Mouse (Mus musculus) inflammation-experienced regulatory T-cells, adult 6 months (primary cell): ENCODE measurements around the gene Adss. TPM values are rescaled to one million over a fixed set of nuclear protein-coding genes. Genes with fewer than 3 reads are reported as not detected.
"Not testable (repeated sequence)": the region's sequence is repeated elsewhere in the genome, so short reads cannot be mapped to it uniquely, and the experiment has no call there.

ENCODE experiments used
- ATAC-seq: one replicate; pipeline ENCODE4 v1.8.0; 2017
- polyA plus RNA-seq, 3 experiments: library from polyadenylated mRNA; unstranded; fragments of 100-300 nt; shearing (Covaris generic); gene quantifications; one replicate each; pipeline ENCODE4 v1.2.1; 2017

Adss gene
- 10 to 100 TPM; 55.6 to 64.6 (median 58.8) TPM for polyA plus RNA-seq

DNA sequence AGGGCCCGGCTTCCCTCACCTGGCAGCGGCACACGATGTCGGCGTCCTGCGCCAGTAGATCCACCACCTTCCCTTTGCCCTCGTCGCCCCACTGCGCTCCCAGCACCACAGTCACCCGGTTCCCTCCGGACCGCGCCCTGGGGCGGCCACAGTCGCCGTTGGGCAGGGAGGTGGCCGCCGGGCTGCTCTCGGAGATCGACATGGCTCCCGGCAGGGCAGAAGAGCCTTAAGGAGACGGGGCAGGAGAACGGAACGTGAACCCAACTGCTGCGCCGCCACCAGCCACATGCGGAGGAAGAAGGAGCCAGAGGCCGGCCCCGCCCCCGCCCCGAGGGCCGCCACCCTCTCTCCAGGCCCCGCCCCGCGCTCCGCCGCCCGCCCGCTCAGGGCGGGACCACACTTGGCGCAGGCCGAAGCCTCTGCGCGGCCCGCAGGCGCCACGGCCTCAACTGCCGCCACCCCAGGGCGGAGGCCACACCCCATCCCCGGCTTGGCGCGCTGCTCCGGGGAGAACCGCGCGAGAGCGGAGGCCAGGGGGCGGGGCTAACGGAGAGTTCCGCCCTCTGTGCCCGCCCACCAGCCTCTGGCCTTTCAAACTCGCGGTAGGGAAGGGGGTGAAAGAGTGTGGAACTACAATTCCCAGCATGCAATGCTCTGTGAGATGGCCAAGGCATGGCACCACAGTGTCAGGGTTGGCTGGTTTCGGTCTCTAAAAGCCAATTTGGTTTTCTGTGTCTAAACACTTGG lies at the start of gene Adss:
Gene Adss, minus strand, starts transcription at position 319 of the 747 bp plus-strand sequence.
- peak; percentile 83 for ATAC-seq

DNA sequence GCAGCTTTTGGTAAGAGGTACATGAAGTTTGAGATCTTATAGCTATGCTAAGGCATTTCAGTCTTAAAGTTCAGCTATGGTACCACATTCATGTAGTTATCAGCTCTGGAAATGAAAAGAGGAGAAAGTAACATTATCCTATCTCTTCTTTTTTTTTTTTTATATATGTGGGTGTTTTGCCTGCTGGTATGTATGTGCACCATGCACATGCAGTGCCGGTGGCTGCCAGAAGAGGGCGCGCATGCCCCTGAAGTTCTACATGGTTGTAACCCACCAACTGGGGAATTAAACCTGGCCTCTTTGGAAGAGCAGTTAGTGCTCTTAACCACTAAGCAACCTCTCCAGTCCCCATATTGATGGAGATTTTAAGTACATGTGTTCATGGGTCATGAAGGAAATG lies 49.5 kb upstream of the Adss start:
- not testable (repeated sequence) for ATAC-seq

DNA sequence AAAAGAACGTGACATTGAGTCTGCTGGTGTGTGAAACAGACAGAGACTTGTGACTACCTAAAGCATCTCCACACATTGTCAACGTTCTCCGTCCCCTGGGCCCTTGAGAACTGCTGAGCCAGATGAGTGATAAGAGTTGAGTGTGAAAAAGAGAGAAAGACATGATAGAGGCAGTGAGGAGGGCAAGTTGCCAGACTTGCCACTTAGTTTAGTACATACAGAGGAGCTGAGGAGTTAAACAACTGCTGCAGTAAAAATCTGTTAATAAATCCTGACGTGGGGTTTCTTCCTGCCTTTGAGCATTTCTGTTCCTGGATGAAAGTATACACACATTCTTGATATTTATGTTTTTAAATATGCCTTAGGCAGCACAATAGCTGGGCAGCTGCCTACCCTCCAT lies 31.5 kb upstream of the Adss start:
- ATAC-seq: not testable (repeated sequence)

DNA sequence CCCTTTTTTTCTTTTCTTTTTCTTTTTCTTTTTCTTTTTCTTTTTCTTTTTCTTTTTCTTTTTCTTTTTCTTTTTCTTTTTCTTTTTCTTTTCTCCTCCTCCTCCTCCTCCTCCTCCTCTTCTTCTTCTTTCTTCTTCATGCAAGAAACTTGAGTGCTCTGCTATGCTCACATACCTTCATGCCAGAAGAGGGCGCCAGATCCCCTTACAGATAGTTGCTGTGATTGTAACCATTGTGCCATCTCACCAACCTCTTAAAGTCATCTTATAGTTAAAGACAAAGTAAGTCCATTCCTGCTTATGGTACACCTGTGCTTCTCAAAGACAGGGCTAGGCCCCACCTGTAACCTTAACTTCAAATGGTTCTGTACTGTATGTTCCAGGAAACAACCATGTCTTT lies 10.5 kb upstream of the Adss start:
- not testable (repeated sequence) for ATAC-seq

DNA sequence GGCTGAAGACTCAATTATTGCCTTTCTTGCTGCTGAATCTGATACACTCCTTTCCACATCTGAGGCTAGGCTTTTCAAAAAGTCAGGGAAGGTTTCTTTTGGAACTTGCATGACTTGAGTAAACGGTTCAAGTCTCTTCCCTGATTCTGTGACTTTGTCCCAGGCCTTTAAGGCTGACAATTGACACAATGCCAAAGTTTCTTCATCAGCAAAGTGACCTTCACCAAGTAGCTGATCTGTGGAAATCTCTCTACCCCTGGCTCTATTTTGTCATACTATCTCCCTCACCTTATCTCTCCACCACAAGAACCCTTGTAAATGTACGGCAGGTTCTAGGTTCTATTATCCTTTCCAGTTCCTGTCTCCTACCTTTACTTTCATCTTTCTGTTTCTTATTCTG lies 7.2 kb upstream of the Adss start:
- ATAC-seq: no peak

DNA sequence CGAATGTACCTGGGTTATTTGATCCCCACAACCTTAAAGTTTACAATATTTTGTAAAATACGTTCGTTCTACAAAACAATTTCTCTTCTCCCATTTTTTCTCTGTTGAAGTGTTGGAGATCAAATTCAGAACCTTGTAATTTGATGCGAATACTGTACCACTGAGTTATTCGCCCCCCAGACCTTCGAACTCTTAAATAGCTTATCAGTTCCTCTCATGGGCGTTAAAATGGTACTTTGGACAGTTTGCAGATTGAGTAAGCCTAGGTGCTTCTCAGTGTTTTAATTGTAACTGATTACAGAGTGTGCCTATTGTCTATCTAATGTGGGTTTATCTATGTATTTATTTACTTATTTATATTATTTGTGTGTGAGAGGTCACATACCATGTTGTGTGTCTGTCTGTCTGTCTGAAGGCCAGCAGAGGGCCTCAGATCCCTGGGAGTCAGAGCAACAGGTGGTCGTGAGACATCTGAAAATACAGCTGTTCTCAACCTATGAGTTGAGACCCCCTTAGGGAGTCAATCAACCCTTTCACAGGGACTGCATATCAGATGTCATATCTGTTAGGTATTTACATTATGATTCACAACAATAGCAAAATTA lies 942 bp upstream of the Adss start:
- ATAC-seq: no peak

DNA sequence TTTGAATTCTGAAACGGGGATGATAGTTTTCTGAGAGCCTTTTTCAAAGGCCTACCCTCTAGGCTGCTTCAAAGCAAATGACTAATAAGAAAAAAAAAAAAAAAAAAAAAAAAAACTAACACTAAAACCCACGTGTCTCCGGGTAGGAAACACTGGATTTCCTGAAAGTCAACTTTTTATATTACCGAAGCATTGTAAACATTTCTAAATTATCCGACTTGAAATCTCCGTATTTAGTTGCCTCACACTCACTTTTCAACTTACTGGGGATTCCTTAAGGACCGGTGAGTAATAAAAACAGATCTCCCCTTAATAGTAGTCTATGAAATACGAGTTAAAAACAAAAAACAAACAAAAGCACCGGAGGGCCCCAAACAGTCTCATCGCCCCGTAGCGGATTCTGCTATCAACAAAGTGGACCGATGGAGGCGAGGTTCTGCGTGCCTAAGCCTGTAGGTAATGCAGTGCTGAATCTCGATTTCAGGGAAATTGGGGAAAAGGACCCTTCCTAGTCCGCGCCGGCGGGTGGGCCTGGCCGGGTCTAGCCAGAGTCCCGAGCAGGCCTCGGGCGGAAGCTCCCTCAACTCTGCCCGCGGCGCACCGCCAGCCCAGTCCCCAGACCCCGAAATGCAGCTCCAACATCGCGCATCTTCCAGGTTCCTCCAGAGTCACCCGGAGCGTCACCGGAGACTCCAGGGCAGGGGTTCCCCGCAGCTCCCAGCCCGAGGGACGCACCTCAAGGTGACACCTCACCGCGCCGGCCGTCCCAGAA lies 704 bp downstream of the Adss start:
- peak; percentile 15 for ATAC-seq

DNA sequence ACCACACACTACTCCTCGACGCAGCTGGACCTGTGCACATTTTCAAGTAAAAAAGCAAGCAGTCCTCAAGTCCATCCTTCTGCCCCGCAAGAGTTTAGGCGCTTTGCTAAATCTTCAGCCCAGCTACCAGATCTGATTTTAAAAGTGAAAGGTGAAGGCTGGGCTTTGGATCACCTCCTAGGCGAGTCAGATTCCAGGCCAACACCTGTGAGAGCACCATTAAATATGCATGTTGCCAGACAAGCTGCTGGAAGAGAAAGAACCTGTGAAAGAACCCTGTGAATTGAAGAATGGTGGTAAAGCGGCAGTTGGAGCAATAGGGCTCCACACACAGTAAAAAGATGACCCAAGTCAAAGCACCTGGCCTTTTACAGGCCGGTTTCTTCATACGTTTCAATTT lies 1.4 kb downstream of the Adss start:
- ATAC-seq: no peak

DNA sequence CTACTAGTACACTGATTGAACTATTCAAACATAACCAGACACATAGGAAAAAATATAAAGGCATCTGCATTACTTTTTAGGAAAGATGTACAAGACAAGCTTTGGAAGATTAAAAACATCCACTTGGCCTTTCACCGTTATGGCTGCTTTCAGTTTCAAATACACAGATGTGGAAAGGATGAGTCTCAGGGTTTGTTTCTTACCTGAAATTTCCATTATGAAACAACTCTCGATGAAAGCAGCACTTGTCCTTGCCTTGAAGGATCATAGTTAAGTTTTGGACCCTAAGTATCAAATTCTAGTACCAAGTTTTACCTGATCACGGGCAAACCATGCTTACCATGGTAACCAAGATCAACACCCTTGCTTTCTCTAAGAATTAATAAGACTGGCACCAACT lies 3.5 kb downstream of the Adss start:
- peak; percentile 16 for ATAC-seq

DNA sequence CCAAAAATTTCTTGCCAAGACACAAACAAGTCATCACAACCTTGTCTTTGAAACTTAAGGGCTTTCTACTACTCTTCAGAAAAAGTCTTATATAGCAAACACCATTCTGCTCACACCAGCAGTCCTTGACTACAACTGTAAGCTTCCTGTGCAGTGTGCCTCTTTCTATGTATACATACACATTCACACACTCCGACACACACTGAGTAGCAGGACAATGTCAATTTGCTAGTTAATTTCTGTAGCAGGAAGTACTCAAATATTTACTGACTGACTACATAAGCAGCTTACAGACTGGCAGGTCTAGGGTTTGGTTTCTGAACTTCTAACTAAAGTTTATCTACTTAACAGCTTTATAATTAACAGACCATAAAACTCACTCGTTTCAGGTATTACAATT lies 18.9 kb downstream of the Adss start:
- ATAC-seq: no peak

DNA sequence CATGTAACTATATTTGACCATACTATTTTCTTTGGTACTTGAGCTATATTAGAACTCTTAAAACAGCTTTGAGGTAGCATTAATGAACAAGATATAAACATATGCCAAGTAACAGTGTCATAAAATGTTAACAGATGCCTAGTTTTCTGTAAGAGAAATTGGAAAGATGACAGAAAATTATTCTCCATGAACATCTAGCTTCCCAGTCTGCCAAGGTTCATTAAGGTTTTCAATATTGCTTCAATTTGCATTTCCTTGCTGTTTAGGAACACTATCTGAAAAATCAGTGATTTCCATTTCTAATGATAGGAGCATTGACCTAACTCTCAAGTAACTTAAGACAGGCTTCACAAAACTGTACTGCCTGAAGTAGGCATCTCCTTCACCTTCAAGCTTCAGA lies 27.4 kb downstream of the Adss start:
- no peak for ATAC-seq

DNA sequence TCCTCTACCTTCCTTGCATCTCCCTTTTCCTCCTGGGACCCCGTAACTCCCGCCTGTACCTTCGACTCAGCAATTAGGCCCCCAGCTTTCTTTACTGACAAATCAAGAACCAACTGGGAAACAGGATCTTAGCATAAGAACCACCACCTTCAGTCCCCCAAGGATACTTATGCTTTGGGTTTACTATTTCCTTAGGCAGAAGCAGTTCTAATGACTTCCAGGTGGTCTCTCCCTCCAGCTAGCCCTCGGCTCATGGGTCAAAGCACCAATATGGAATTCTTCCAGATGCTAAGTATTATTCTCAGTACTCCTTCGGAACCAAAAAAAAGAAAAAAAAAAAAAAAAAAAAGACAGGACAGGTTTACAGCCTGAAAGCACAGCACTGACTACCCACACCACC lies 39.1 kb downstream of the Adss start:
- ATAC-seq: no peak

DNA sequence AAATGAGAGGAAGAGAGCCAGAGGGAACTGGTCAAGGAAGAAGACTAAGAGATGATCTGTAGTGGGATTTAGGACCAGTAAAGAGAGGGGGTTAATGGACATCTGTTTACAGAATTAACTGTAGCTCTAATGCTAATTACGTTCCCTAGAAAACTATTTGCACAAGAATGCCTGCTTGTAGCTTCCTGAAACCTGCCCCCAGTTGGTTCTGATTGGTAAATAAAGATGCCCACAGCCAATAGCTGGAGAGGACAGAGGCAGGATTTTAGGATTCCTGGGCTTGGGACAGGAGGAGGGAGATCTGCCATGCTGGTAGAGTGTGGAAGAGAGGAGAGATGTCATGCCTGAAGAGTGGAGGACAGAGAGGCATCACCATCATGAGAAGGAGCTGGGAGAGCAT lies 42.8 kb downstream of the Adss start:
- no peak for ATAC-seq

DNA sequence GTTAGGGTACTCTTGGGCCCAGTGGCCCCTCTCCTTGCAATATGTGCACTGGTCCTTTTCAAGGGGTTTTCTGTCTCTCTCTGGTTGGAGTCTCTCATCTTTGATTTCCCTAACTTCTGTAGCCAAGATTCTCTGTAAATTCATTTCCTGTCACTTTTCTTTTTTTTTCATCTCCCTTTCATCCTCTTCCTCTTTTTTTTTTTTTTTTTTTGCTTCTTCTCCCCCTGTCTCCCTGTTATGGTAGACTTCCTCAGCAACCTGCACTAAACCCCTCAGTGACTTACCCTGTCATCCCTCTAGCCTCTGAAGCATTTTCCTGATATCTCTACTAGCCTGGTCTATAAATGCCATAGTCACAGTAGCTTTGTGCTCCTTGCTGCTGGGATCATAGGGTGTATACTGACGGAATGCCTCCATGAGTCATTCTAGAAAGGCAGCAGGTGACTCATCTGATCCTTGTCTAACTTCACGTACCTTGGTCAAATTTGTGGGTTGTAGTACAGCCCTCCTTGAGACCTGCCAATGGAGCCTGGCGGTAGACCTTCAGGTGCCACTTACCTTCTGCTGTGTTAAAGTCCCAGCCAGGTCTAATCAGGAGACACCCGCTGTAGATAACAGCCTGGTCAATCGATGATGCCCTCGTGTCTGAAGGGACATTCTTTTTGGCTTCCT lies 48.3 kb downstream of the Adss start:
- no peak for ATAC-seq

DNA sequence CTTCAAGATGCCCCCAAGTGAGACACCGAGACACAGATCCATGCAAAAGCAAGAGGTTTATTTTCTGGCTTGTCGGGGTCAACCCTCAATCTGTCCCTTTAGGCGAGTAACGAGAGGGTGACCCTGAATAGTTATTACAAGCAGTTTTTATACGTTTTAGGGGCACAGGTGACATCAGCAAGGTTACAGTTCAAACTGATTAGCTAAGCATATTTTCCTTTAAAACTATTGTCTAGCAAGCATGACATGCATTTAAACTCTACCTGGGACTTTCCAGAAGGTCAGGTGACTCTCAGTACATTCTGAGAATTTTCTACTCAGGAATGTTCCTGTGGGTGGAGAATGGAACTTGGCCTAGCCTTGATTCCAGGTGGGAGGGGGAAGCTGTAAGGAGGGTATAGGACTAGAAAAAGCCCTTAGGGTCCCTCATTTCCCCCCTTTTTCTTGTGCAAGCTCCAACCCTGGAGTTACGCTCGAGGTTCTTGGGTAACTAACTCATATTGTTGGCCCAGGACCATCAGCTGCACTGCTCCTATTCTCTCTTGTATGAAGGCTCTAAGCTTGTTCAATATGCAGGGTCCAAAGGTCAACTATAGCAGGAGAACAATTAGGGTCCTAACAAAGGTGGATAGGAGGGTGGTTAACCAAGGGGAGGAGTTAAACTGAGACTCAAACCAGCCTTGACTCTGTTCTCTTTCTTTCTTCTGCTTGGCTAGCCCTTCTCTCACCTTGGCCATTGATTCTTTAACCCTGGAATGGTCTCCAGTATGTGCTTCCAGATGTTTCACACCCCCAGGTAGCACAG lies 51.6 kb downstream of the Adss start:
- ATAC-seq: no peak

DNA sequence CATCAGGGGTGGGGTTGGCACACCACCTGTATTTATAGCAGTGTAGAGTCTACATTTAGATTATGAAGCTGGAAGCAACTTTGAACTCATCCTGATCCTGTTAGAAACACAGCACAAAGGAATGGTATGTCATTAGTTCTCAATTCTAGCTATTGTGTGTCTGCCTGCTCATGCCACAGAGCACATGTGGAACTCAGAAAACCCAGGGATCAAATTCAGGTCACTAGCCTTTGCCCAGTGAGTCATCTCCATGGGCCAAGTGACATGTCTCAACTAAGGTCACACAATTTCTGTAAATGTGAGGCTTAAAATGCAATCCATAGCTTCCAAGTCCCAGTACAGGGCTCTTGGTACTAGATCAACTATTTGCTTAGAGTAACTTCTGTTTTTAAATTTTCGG lies 54.2 kb downstream of the Adss start:
- ATAC-seq: no peak

DNA sequence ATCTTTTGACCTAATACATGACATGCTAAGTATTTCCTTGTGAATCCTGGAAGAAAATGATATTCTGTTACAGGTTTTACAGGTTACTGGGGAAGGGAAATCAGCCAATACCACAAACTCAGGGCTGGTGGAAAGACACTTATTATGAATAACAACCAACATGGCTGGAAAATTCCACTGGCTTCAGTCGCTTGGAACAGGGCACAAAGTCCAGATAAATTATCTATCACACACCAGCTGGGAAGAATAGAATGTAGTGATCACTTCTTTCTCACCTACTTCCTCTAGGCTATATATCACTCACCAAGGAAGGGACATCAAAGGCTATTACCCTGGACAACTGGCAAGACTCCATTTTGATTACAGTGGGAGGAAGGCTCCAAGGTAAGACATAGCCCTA lies 55.6 kb downstream of the Adss start:
- ATAC-seq: no peak

DNA sequence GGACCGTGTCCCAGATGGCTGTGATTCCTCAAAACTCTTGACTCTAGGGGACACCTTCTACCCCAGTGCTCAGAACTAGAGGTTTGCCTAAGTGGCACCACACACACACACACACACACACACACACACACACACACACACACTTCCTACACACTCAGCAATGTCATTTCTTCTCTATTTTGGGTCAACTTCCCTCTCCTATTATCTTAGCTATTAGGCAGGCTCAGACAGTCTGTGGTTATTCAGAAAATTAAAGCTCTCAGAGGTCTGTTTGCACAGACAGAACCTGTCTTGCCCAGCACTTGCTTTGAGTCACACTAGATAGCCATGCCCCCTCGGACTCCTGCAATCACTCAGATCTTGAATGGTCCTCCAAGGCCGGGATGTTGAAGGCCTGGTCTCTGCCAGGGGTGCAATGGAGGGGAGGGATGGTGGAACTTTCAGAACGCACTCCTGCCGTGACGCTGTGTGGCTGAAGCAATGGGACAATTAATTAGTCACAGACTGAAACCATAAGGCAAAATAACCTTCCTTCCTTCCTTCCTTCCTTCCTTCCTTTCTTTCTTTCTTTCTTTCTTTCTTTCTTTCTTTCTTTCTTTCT lies 58.7 kb downstream of the Adss start:
- no peak for ATAC-seq

DNA sequence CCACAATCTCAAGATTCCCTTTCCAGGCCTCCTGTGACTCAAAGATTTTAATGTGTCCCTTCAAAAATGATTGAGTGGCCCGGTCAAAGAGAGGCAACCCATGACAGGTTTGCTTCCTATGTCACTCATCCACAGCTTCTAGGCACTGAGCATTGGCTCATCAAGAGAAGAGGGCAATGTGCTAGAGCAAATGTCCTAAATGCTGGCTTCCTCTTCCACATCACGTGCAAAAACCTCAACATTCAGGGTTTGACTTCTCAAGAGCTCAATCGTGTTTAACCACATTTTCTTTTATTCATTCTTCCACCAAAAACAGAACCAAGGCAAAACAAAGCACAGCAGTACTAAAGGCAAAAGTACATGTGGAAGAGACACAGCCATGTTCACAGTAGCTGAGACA lies 64.3 kb downstream of the Adss start:
- ATAC-seq: no peak

DNA sequence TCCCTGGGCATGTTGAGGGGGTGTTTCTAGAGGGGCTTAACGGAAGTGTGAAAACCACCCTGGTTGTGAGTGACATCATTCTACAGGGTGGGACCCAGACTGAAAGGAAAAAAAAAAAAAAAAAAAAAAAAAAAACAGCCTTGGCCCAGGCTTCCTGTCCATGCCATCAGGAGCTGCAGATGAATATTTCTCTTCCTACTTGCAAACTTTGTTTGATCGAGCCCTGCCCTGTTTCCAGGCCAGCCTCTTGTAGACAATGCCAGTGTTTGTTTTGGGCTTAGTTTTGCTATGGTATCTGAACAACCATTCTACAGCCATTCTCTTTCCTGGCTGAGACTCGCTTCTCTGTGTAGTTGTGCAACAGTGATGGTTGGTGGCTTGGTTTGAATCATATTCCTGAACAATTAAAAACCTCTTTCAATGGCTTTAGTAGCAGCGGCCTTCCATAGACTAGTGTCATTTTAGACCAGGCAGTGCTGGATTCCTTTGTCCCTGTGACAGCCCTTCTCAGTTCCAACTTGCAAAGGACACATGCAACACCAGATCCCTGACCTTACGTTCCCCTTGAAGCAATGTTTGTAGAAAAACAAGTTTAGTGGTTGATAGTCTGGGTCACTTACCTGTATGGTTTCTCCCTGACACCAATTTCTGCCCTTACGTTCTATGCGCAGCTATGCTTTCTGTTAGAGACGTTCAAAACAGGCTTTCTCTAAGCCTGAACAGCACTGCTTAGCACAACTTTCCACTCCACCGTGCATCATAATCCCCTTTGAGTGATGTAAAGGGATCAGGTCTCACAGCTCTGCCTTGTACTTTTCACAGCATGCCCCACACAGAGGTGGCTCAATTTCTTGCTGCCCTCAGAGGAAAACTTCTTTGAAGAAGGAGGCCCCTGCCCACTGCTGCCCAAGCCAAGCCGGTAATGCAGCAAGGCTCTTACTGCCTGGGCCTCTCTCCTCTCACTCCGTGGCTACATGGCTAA lies 67.0 kb downstream of the Adss start, which contains the start of gene 1700016C15Rik:
Gene 1700016C15Rik, plus strand, starts transcription at position 772 of the 982 bp plus-strand sequence.
- ATAC-seq: no peak
